Mouse (Mus musculus): ENCODE data around the gene Atxn1.

DNA sequence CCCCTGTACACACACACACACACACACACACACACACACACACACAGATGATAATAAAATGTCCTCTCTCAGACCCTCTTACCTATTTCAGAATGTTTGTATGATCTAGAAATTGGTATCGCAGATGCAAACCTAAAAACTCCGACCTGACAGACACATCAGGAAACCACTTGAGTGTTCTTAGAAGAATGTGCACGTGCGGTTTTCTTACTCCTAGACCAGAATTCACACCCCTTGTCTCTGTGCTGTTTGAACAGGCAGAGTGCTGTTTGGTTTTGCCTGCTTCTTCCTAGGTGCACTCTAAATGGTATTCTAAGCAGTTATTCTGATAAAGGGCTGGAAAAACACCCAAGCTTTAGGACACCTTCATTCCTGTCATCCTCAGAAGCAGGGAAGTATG, 271.7 kb downstream of the Atxn1 start:
- TF ChIP-seq POLR2A (IDR thresholded peaks at IDR 0.05; ENCODE audit: insufficient read length, low read depth) (no peak), USF1 (IDR thresholded peaks at IDR 0.05; ENCODE audit: low read depth) (no peak), POLR2AphosphoS2 (IDR thresholded peaks at IDR 0.05; ENCODE audit: insufficient read length, low read depth) (no peak), REST (IDR thresholded peaks at IDR 0.05; ENCODE audit: insufficient read depth, insufficient read length) (no peak), TCF12 (IDR thresholded peaks at IDR 0.05; ENCODE audit: insufficient read depth, poor library complexity, severe bottlenecking) (no peak), TCF3 (IDR thresholded peaks at IDR 0.05; ENCODE audit: insufficient read length, low read depth) (no peak), E2F4 (IDR thresholded peaks at IDR 0.05; ENCODE audit: insufficient read depth) (no peak), CEBPB (IDR thresholded peaks at IDR 0.05; ENCODE audit: insufficient read depth, poor library complexity, severe bottlenecking) (no peak), MYOG (IDR thresholded peaks at IDR 0.05; ENCODE audit: control insufficient read depth in 1 of 3, insufficient read depth in 1 of 3, insufficient read length in 2 of 3, low read depth in 2 of 3) (no peak), MAX (IDR thresholded peaks at IDR 0.05; ENCODE audit: low read depth) (no peak)

Measured in myocyte (in vitro differentiated cells).